Mouse (Mus musculus): Measurements from ENCODE around the gene Timm10b. TPM values are rescaled to one million over a fixed set of nuclear protein-coding genes. Genes with fewer than 3 reads are reported as not detected.
A peak's percentile ranks its signal among the peaks of the same experiment; 100 is the strongest.

Gene Timm10b
- polyA plus RNA-seq (2012; rRNA removed) = 122 and 132 TPM in 2 replicates

GRCm38 (mm10) chr7:105639756-105640155, at the start of gene Timm10b:
Gene Timm10b, plus strand, starts transcription at chr7:105640056.
- 2% methylated on average over 2 of the region's 2 CpGs for WGBS
- DNase-seq (ENCODE audit: low read depth, low spot score) = no peak

- WGBS = 34% methylated on average over 7 of the region's 7 CpGs
- no peak for DNase-seq (ENCODE audit: low read depth, low spot score)
These were observed 49.8 kb upstream of the Timm10b start for GRCm38 (mm10) chr7:105590097-105590496.

- WGBS = 37% methylated on average over 9 of the region's 9 CpGs
- peak; percentile 13 for DNase-seq (ENCODE audit: low read depth, low spot score)
These were observed 36.8 kb upstream of the Timm10b start for GRCm38 (mm10) chr7:105602860-105603623.

GRCm38 (mm10) chr7:105608467-105608866, 31.4 kb upstream of the Timm10b start:
- 71% methylated on average over 3 of the region's 3 CpGs for WGBS
- no peak for DNase-seq (ENCODE audit: low read depth, low spot score)

GRCm38 (mm10) chr7:105611767-105612166, 28.1 kb upstream of the Timm10b start:
- DNase-seq (ENCODE audit: low read depth, low spot score) = no peak
- 83% methylated on average over 1 of the region's 1 CpGs for WGBS

GRCm38 (mm10) chr7:105614400-105614799, 25.5 kb upstream of the Timm10b start:
- WGBS = 90% methylated on average over 1 of the region's 1 CpGs
- no peak for DNase-seq (ENCODE audit: low read depth, low spot score)

- DNase-seq (ENCODE audit: low read depth, low spot score) = no peak
- WGBS = 79% methylated on average over 1 of the region's 1 CpGs
These were observed 24.1 kb upstream of the Timm10b start for GRCm38 (mm10) chr7:105615720-105616119.

- WGBS = 81% methylated on average over 6 of the region's 6 CpGs
- no peak for DNase-seq (ENCODE audit: low read depth, low spot score)
These were observed 23.3 kb upstream of the Timm10b start for GRCm38 (mm10) chr7:105616561-105616960.

- no peak for DNase-seq (ENCODE audit: low read depth, low spot score)
- 96% methylated on average over 22 of the region's 22 CpGs for WGBS
These were observed 22.0 kb upstream of the Timm10b start for GRCm38 (mm10) chr7:105617810-105618209.

- WGBS = 39% methylated on average over 3 of the region's 3 CpGs
- DNase-seq (ENCODE audit: low read depth, low spot score) = no peak
These were observed 20.2 kb upstream of the Timm10b start for GRCm38 (mm10) chr7:105619701-105620100.

GRCm38 (mm10) chr7:105621053-105621452, 18.8 kb upstream of the Timm10b start:
- DNase-seq (ENCODE audit: low read depth, low spot score) = no peak
- 78% methylated on average over 4 of the region's 4 CpGs for WGBS

- no peak for DNase-seq (ENCODE audit: low read depth, low spot score)
- WGBS = 58% methylated on average over 8 of the region's 8 CpGs
These were observed 18.1 kb upstream of the Timm10b start for GRCm38 (mm10) chr7:105621646-105622292.

- no peak for DNase-seq (ENCODE audit: low read depth, low spot score)
- 91% methylated on average over 6 of the region's 6 CpGs for whole genome bisulfite sequencing
These were observed 14.5 kb upstream of the Timm10b start for GRCm38 (mm10) chr7:105625397-105625796.

GRCm38 (mm10) chr7:105628633-105629032, 11.2 kb upstream of the Timm10b start:
- 11% methylated on average over 3 of the region's 3 CpGs for WGBS
- no peak for DNase-seq (ENCODE audit: low read depth, low spot score)

GRCm38 (mm10) chr7:105632551-105632972, 7.3 kb upstream of the Timm10b start:
- 26% methylated on average over 4 of the region's 4 CpGs for WGBS

GRCm38 (mm10) chr7:105633127-105633800, 6.6 kb upstream of the Timm10b start, which contains the start of gene Trim3:
Gene Trim3, minus strand, starts transcription at chr7:105633571.
- DNase-seq (ENCODE audit: low read depth, low spot score) = no peak
- WGBS = under 1% methylated on average over 71 of the region's 71 CpGs

More at GRCm38 (mm10) chr7:105632551-105632972, 7.3 kb upstream of the Timm10b start:
- no peak for DNase-seq (ENCODE audit: low read depth, low spot score)

- WGBS = 3% methylated on average over 10 of the region's 10 CpGs
- DNase-seq (ENCODE audit: low read depth, low spot score) = no peak
These were observed 6.1 kb upstream of the Timm10b start for GRCm38 (mm10) chr7:105633801-105634135.

GRCm38 (mm10) chr7:105634272-105634920, 5.5 kb upstream of the Timm10b start:
- 50% methylated on average over 9 of the region's 9 CpGs for WGBS
- DNase-seq (ENCODE audit: low read depth, low spot score) = no peak

- WGBS = 89% methylated on average over 2 of the region's 2 CpGs
- DNase-seq (ENCODE audit: low read depth, low spot score) = no peak
These were observed 4.1 kb upstream of the Timm10b start for GRCm38 (mm10) chr7:105635726-105636125.

GRCm38 (mm10) chr7:105638776-105639175, 1.1 kb upstream of the Timm10b start:
- 91% methylated on average over 6 of the region's 6 CpGs for WGBS
- no peak for DNase-seq (ENCODE audit: low read depth, low spot score)

All from large intestine, adult 2 months (tissue).